Mouse (Mus musculus): ENCODE measurements around the gene Dscaml1.

The Dscaml1 gene

DNA sequence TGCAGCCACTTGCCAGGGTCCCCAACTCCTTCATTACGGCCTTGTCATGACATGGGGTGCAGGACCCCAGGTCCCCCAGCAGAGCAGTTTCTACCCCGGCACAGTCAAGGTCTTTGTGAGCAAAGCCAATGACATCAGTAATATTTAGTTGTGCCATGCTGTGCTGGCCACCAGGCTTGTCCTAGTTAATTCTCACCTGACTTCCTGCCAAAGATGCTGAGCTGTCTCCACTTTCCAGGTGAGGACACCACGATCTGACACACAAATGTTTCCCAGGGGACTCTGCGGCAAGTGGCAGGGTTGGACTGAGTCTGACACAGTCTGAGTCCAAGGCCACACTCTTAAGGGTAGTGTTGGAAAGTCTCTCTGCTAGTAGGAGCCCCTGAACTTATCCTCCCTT, at the start of gene Dscaml1:
TSS of gene Dscaml1 (plus strand) at position 173 of the 400 bp plus-strand sequence.
- no peak for DNase-seq (ENCODE audit: low read depth, low spot score)

DNA sequence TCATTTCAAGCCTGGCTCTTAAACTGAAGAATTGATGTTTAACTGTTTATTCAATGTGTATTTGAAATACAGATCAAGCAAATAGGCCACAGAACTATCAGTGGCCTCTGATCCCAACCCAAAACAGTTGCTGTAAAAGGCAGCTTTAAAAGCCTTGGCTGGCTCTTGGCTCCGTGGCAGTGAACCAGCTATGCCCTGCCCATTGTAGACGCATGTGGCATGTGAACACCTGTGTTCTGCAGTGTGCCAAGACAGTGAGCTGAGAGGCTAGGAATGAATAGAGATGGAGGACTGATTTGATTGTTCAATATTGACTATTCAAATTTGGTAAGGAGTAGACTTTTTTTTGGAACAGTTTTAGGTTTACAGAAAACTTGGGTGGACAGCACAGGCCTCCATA, 49.5 kb upstream of the Dscaml1 start:
- no peak for DNase-seq (ENCODE audit: low read depth, low spot score)

DNA sequence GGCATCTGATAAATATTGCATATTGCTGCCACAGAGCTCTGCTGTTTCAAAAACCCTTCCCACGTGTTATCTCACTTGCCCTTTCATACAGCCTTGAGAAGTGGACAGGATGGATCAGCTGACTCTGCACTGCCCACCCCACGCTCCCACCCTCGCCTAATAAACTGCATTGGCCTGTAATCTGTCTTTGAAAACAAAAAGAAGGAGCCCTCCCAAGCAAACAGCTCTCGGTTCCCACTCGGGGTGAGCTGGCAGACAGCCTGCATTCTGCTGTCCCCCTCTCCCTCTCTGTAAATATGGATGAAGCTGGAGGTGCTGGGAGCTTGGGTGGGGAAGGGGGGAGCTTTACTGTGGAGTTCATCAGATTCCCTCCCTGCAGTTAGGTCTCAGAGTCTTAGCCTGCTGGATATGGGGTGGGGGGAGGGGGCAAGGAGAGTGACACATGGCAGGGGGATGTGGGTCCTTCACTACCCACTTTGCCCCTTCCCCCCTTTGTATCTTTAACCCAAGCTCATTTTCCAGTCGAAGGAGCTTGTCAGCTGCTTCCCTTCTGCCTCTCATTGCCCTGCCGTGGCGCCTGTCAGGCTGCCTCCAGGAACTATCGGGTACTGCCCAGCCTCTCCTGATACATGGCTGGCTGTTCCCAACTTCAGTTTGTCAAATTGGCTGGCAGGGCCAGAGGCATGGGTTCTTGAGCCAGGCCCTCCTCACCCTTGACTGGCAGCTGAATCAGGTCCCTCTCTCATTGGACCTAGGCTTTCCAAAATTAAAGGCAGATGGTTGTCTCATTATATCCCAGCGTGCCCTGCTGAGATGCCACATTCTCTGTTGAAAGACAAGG, 45.8 kb upstream of the Dscaml1 start:
- DNase-seq (ENCODE audit: low read depth, low spot score) = no peak

- DNase-seq (ENCODE audit: low read depth, low spot score) = no peak
Measured at GRCm38 (mm10) chr9:45382336-45382735, 44.1 kb upstream of the Dscaml1 start.

- no peak for DNase-seq (ENCODE audit: low read depth, low spot score)
Measured at GRCm38 (mm10) chr9:45382834-45383233, 43.6 kb upstream of the Dscaml1 start.

DNA sequence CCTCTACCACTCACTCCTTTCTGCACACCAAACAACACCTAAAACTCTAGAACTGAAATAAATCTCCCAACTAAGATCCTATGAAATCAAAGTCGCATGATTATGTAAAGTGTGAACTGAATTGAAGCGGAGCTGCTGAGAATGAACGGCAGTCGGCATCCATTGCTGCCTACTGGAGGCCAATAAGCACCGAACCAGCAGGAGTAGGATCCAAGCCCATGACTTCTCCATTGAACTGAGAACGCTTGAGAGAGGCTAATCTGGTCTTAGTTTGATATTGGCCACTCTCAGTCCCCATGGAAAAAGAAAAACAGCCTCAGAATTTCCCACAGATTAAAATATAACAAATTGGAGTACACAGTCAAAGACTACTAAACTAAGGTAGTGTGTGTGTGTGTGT, 42.5 kb upstream of the Dscaml1 start:
- no peak for DNase-seq (ENCODE audit: low read depth, low spot score)

DNA sequence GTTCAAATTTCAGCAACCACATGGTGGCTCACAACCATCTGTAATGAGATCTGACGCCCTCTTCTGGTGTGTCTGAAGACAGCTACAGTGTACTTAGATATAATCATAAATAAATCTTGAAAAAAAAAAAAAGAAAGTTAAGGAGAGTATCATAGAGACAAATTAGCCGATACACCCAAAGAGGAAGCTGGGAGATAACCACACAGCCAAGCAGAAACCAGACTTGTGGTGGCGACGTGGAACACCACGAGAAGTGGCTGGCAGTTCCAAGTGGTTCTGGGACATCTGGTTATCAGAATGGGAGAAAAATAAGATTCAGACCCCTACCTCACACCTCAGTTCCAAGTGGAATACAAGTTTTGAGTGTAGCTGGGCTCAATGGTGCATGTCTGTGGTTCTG, 39.7 kb upstream of the Dscaml1 start:
- no peak for DNase-seq (ENCODE audit: low read depth, low spot score)

- peak; percentile 81 for DNase-seq (ENCODE audit: low read depth, low spot score)
Measured at GRCm38 (mm10) chr9:45388385-45388994, 37.9 kb upstream of the Dscaml1 start.

GRCm38 (mm10) chr9:45389596-45389995, 36.8 kb upstream of the Dscaml1 start:
- DNase-seq (ENCODE audit: low read depth, low spot score) = no peak

- DNase-seq (ENCODE audit: low read depth, low spot score) = no peak
Measured at GRCm38 (mm10) chr9:45391299-45391698, 35.1 kb upstream of the Dscaml1 start.

- DNase-seq (ENCODE audit: low read depth, low spot score) = no peak
Measured at GRCm38 (mm10) chr9:45395218-45395617, 31.2 kb upstream of the Dscaml1 start.

DNA sequence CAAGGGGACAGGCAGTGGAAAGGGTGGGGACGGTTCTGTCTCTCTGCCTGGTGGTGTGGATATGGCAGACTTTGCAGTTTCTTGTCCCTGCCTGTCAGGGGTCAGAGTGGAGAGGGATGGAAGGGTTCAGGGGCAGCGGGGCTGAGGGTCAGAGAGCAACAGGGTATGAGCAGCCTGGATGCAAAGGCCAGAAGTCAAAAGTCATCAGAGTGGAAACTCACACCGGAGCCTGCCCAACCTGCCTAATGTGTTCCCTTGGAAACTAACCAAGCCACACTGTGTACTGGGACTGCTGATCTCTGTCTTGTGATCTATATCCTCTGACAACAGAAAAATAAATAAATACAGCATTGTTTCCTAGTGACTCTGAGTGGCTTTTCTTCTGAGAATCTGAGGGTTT, 30.6 kb upstream of the Dscaml1 start:
- no peak for DNase-seq (ENCODE audit: low read depth, low spot score)

GRCm38 (mm10) chr9:45398336-45398735, 28.1 kb upstream of the Dscaml1 start:
- no peak for DNase-seq (ENCODE audit: low read depth, low spot score)

DNA sequence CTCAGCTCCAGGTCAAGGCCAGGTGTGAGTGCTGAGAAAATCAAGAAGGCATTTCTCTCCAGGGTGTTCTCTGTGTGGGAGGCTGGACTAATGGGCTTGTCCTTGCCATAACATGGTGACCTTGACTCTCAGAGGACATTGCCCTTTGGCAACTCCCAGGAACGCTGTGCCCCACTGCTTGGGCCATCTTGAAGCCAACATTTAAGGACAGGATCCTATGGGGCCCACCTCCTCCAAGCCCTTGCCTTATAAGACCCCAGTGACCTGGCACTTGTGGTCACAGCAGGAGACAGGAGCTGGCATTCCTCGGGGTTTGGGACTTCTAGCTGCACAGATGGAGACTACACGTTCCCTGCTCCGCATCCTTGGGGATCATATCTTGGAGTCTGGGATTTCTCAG, 27.0 kb upstream of the Dscaml1 start, which contains the start of gene Fxyd2:
TSS of gene Fxyd2 (plus strand) at position 236 of the 400 bp plus-strand sequence.
- DNase-seq (ENCODE audit: low read depth, low spot score) = no peak

DNA sequence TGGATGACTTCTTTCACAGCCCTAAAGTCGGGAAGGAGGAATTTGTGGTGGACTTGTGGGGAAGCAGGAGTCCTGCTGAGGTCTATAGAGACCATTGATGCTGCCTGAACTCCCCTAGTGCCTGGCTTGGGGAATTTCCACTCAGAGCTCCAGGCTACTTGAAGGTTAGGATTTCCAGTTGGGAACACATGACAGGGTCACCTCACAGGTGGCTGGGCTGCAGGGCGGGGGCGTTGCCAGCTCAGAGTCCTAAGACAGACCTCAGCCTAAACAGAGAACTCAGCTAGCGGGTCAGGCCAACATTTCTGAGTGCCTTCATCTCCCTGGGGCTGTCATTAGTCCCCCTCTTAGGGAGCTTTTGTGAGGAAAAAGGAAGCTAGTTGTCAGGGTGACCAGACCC, 24.6 kb upstream of the Dscaml1 start:
- no peak for DNase-seq (ENCODE audit: low read depth, low spot score)

GRCm38 (mm10) chr9:45402957-45403356, 23.5 kb upstream of the Dscaml1 start:
- no peak for DNase-seq (ENCODE audit: low read depth, low spot score)

GRCm38 (mm10) chr9:45405694-45406093, 20.7 kb upstream of the Dscaml1 start:
- no peak for DNase-seq (ENCODE audit: low read depth, low spot score)

GRCm38 (mm10) chr9:45406808-45407207, 19.6 kb upstream of the Dscaml1 start:
- DNase-seq (ENCODE audit: low read depth, low spot score) = no peak

DNA sequence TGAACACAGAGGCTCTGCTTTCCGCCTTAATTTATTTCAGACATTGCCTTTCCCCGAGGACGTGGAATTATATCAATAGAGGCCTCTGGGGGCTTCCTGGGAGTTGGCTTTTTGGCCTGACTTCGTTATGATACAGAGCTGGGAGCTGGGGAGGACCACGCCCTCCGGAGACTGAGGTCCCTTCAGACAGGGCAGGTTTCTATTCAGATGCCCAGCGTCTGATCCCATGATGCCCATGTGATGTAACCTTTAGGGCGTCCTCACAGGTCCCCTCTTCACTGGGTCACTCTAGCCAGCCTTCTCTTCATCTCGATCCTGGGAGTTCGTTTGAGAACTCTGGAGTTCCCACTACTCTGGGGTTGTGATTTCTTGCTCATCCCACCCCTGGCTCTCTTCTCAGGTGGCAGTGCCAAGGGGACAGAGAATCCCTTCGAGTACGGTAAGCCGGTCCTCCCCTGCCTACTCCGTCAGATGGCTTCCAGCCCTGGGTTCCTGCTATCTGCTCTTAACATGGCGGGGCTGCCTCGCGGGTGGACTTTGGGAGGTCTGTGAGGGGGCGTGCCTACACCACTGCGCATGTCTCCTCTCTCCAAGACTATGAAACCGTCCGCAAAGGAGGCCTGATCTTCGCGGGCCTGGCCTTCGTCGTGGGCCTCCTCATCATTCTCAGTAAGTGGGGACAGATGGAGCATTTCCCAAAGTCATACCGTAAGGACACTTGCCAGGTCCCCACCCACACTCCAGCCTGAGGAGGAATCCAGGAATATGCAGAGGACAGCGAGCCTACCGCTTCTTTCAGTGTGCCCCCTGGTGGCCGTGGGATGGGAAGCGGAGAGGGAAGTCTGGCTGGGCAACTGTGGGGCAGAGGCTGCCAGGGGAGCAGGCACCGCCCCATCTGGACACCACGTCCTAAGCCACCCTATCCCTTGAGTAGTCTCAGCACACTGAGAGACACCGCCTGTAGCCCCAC, 18.4 kb upstream of the Dscaml1 start:
- DNase-seq (ENCODE audit: low read depth, low spot score) = peak; percentile 65

DNA sequence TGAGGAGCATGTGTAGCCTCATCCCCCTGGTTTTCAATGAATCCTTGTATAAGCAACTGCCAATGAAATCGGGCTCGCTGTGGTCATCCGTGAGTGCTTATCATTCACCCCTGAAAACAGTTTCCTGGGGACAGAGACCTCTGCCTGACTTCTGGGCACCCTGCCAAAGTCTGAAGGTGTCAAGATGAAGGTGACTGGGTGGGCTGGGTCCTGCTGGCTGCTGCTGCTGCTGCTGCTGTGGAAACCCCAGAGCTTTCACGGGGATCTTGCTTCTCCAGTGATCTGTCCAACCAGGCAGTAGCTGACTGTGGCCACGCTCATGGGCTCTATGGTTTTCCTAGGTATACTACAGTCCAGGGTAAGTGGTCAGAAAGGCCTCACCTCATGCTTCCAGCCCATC, 16.2 kb upstream of the Dscaml1 start:
- DNase-seq (ENCODE audit: low read depth, low spot score) = no peak

DNA sequence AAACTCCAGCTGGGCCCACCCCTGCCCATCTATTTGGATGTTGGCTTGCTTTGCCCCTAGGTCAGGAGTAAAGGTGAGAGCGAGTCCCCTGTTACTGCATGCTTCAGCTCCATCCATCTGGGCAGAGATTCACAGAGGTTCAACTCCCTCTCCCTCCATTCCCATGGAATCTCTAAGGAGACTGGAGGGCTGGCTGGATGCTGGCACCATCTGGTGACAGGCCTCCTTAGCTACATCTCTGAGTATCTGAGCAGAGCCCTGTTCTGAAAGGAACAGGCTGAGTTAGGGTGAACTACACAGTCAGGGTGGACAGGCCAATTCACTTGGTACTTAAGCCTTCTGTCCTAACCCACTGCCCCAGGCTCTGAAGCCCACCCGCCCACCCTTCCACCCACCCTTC, 15.8 kb upstream of the Dscaml1 start:
- DNase-seq (ENCODE audit: low read depth, low spot score) = no peak

GRCm38 (mm10) chr9:45411111-45411510, 15.3 kb upstream of the Dscaml1 start:
- no peak for DNase-seq (ENCODE audit: low read depth, low spot score)
